12 mouse cellular contexts compared by ENCODE assay signal in the genomic region with DNA sequence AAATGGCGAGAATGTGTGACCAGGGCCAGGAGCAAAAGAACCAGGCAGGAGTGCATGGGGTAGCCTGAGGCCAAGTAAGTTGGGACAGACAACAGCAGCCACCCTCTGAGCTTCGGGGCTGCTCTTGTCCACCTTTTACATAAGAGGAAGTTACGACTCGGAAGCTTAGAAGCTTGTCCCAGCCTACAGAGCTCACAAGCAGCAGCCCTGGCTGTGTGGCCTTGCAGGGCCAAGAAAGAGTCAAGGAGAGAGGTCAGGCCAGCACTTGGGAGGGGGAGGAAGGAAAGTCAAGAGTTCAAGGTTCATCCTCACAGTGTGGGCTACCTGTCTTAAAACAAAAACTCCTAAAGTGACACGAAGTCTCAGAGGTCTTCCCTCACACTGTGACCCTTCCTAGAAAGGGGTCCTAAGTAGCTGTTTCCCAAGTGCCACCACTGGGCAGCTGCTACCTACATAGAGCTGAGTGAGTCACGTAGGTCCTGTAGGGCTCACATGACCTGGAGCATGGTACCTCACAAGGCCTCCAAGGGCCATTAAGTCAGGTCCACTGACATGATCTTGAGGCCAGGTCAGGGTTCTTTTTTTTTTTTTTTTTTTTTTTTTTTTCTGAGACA. TPM values are rescaled to one million over a fixed set of nuclear protein-coding genes. Genes with fewer than 3 reads are reported as not detected.
DNase-seq lines count a peak whose midpoint lies in the region; ATAC-seq and TF ChIP-seq lines count a peak whose summit lies in the region.
"Had no signal": no experiment of that assay in that cellular context is flagged by ENCODE, and none has a peak within 500 bp of the region (broad histone marks: within the 10 kb centered on the region; RNA-seq: fewer than 3 reads in every experiment).

No protein-coding gene starts in this region.

- H3K9me3 ChIP-seq in MEL (replicated peaks; ENCODE audit: insufficient read depth, low read length) = no peaks in the 10 kb centered on the region
- H3K9me3 ChIP-seq in liver, embryonic 15.5 days (replicated peaks) = no peaks in the 10 kb centered on the region
- H3K9me3 ChIP-seq: embryonic facial prominence, embryonic 13.5 days; forebrain, embryonic 13.5 days had no signal

- H3K4me3 ChIP-seq in MEL (ENCODE audit: control insufficient read depth in 1 of 2, insufficient read depth in 1 of 2, low read depth in 2 of 2, low read length in 2 of 2) = no peak overlapping the region
- no peak overlapping the region for H3K4me3 ChIP-seq in liver, embryonic 15.5 days (replicated peaks)
- H3K4me3 ChIP-seq: embryonic facial prominence, embryonic 13.5 days; forebrain, embryonic 13.5 days had no signal

- no peaks in the 10 kb centered on the region for H3K27me3 ChIP-seq in MEL (ENCODE audit: control insufficient read depth in 1 of 2, insufficient read depth in 2 of 2, low read length in 2 of 2)
- no peaks in the 10 kb centered on the region for H3K27me3 ChIP-seq in liver, embryonic 15.5 days
- H3K27me3 ChIP-seq: embryonic facial prominence, embryonic 13.5 days; forebrain, embryonic 13.5 days had no signal

- no peak for TF ChIP-seq CTCF in MEL (IDR thresholded peaks at IDR 0.05 in 2 of 3, conservative IDR thresholded peaks at IDR 0.05 in 1 of 3; ENCODE audit: control insufficient read depth in 1 of 3, insufficient read depth in 1 of 3, low read depth in 2 of 3, low read length in 3 of 3, poor library complexity in 1 of 3, severe bottlenecking in 1 of 3)

- TF ChIP-seq RAD21 in MEL (IDR thresholded peaks at IDR 0.05; ENCODE audit: low read depth, low read length) = no peak

- no peak for ATAC-seq in liver, embryonic 15.5 days (ENCODE audit: insufficient read depth)
- ATAC-seq: forebrain, embryonic 13.5 days had no signal

- H3K79me2 ChIP-seq in MEL (ENCODE audit: control insufficient read depth, insufficient read depth, low read length, poor library complexity) = no peaks in the 10 kb centered on the region; the same call in 1 of the 2 replicates

- peak overlapping the region; percentile 73 for H3K27ac ChIP-seq in MEL (ENCODE audit: control insufficient read depth, low read depth, low read length)
- peak overlapping the region; percentile 38 for H3K27ac ChIP-seq in liver, embryonic 15.5 days (replicated peaks)
- H3K27ac ChIP-seq: embryonic facial prominence, embryonic 13.5 days; forebrain, embryonic 13.5 days had no signal

- peak overlapping the region; percentile 55 for H3K9ac ChIP-seq in MEL (ENCODE audit: control insufficient read depth, low read depth, low read length, poor library complexity, severe bottlenecking)
- no peak overlapping the region for H3K9ac ChIP-seq in liver, embryonic 15.5 days
- H3K9ac ChIP-seq: embryonic facial prominence, embryonic 13.5 days had no signal

- 49% methylated on average over 6 of the region's 6 CpGs for WGBS in liver, embryonic 15.5 days (ENCODE audit: insufficient replicate concordance)

- peak; percentile 36 for DNase-seq in testis, postnatal 10 days (ENCODE audit: low spot score)
- DNase-seq in testis, postnatal 14 days (ENCODE audit: low spot score) = no peak
- peak; percentile 71 for DNase-seq in MEL (ENCODE audit: low read depth, low spot score)
- no peak for DNase-seq in embryo, embryonic 9.5 days (ENCODE audit: extremely low spot score)
- no peak for DNase-seq in adipocyte (ENCODE audit: low spot score)
- no peak for DNase-seq in cerebellum, adult 8-10 months
- DNase-seq: heart, postnatal 4 days; kidney, adult 8-10 months; lung, adult 2 months had no signal

- no peak overlapping the region for H3K4me2 ChIP-seq in liver, embryonic 15.5 days
- H3K4me2 ChIP-seq: embryonic facial prominence, embryonic 13.5 days; forebrain, embryonic 13.5 days had no signal

- peaks cover 0 to 25% of the 10 kb centered on the region in 2 experiments; a peak in 2 of 4 replicates for H3K36me3 ChIP-seq in MEL (ENCODE audit: control insufficient read depth in 1 of 2, insufficient read depth in 2 of 2, low read length in 2 of 2)
- H3K36me3 ChIP-seq in liver, embryonic 15.5 days (replicated peaks) = no peaks in the 10 kb centered on the region
- H3K36me3 ChIP-seq: embryonic facial prominence, embryonic 13.5 days had no signal

- peaks cover 12 to 36% of the 10 kb centered on the region in 2 experiments for H3K4me1 ChIP-seq in MEL (ENCODE audit: control insufficient read depth in 1 of 2, insufficient read depth in 2 of 2, low read length in 2 of 2)
- peaks cover 47% of the 10 kb centered on the region for H3K4me1 ChIP-seq in liver, embryonic 15.5 days (replicated peaks)
- H3K4me1 ChIP-seq: forebrain, embryonic 13.5 days had no signal

- TF ChIP-seq EP300 in MEL (IDR thresholded peaks at IDR 0.05; ENCODE audit: low read depth in 1 of 2, low read length in 2 of 2) = no peak

- 0 out of 4 replicates have a peak, but pooled peaks of 1 of the 2 experiments have one; percentile 25 for TF ChIP-seq POLR2A in MEL (IDR thresholded peaks at IDR 0.05; ENCODE audit: control insufficient read depth in 1 of 2, insufficient read depth in 1 of 2, low read depth in 1 of 2, low read length in 2 of 2, poor library complexity in 1 of 2)

TF ChIP-seq in MEL, 35 proteins besides CTCF, POLR2A, EP300 and RAD21:
- TF ChIP-seq ELF1 (IDR thresholded peaks at IDR 0.05; ENCODE audit: low read depth, low read length) (no peak), RCOR1 (IDR thresholded peaks at IDR 0.05; ENCODE audit: low read depth, low read length) (no peak), TBP (IDR thresholded peaks at IDR 0.05; ENCODE audit: low read depth, low read length) (0 out of 2 replicates have a peak, but pooled peaks have one; percentile 30)
TF ChIP-seq in MEL: peak in this region for 1.

RNA-seq across cellular contexts. Expression of a gene that starts 8.3 kb away (rescaled TPM):
- total RNA-seq in MEL (2012; rRNA removed) = 122 and 126 TPM in 2 replicates
- 100 to 1,000 TPM in 1 of 2 experiments, not detected in 1; 414 TPM for polyA plus RNA-seq in MEL (2012; ENCODE audit: insufficient read depth in 1 of 2, insufficient read length in 2 of 2, low read depth in 1 of 2, low replicate concordance in 2 of 2, missing spikeins in 1 of 2)
- polyA plus RNA-seq in liver, embryonic 15.5 days (2015; fragmentation: Nextera tagmentation; extraction: Ambion mirVana) = 151 and 166 TPM in 2 replicates

RNA-seq across cellular contexts. Expression of a gene that starts 17.9 kb away (rescaled TPM):
- total RNA-seq in MEL (2012; rRNA removed) = 2.6 and 5.4 TPM in 2 replicates
- 10 to 100 TPM in 1 of 2 experiments, not detected in 1; 11.9 TPM for polyA plus RNA-seq in MEL (2012; ENCODE audit: insufficient read depth in 1 of 2, insufficient read length in 2 of 2, low read depth in 1 of 2, low replicate concordance in 2 of 2, missing spikeins in 1 of 2)
- polyA plus RNA-seq in liver, embryonic 15.5 days (2015; fragmentation: Nextera tagmentation; extraction: Ambion mirVana) = 1.8 and 2.1 TPM in 2 replicates

RNA-seq across cellular contexts. Expression of a gene that starts 25.4 kb away (rescaled TPM):
- 0.52 and 1.3 TPM in 2 replicates for total RNA-seq in MEL (2012; rRNA removed)
- polyA plus RNA-seq in MEL (2012; ENCODE audit: insufficient read depth in 1 of 2, insufficient read length in 2 of 2, low read depth in 1 of 2, low replicate concordance in 2 of 2, missing spikeins in 1 of 2) = under 1 TPM in 1 of 2 experiments, not detected in 1; 0.86 TPM
- polyA plus RNA-seq in liver, embryonic 15.5 days (2015; fragmentation: Nextera tagmentation; extraction: Ambion mirVana) = 47.4 and 51.5 TPM in 2 replicates

RNA-seq across cellular contexts. Expression of a gene that starts 59.7 kb away (rescaled TPM):
- total RNA-seq in MEL (2012; rRNA removed) = 0.65 and 0.72 TPM in 2 replicates
- polyA plus RNA-seq in MEL (2012; ENCODE audit: insufficient read depth in 1 of 2, insufficient read length in 2 of 2, low read depth in 1 of 2, low replicate concordance in 2 of 2, missing spikeins in 1 of 2) = 1 to 10 TPM in 1 of 2 experiments, not detected in 1; 2.3 TPM
- polyA plus RNA-seq in liver, embryonic 15.5 days (2015; fragmentation: Nextera tagmentation; extraction: Ambion mirVana) = 0.59 TPM in 1 of 2 replicates, not detected in the other
- total RNA-seq: heart, postnatal 4 days had no signal

Comparison
In these comparisons a context has a peak if more than half of its experiments do, and no peak if none do; other contexts are left out.
1. DNase-seq: peak in testis, postnatal 10 days (single experiment) and MEL (single experiment); none in testis, postnatal 14 days (single experiment), embryo, embryonic 9.5 days (single experiment), adipocyte (single experiment) and cerebellum, adult 8-10 months (single experiment).
2. RNA of a gene that starts 25.4 kb away (polyA plus RNA-seq): 47.4 to 51.5 TPM in liver, embryonic 15.5 days; 0.86 TPM in MEL; every median in the first group is over 10 times any median in the second.